Mouse (Mus musculus) testis, adult 2 months (tissue): ENCODE measurements at regions not wholly inside any gene's neighbourhood (a gene's known extent, or its start where the extent isn't known, plus 50 kb on each side); places are given as distances from the start of the nearest gene placed in this dataset.

Source experiments
- H3K27ac ChIP-seq: fragments of 200-500 bp; 2 replicates; pipeline ENCODE4 v1.5.1; 2012; ENCODE audit warnings: low read depth, low read length; ENCODE audit not compliant: control insufficient read depth, insufficient read depth
- H3K27me3 ChIP-seq: fragments of 200-500 bp; 2 replicates; pipeline ENCODE4 v1.6.1; 2012; ENCODE audit warnings: mild to moderate bottlenecking, low read length, moderate library complexity; ENCODE audit not compliant: control insufficient read depth, insufficient read depth
- H3K36me3 ChIP-seq: fragments of 200-500 bp; 2 replicates; pipeline ENCODE4 v1.6.1; 2012; ENCODE audit warnings: mild to moderate bottlenecking, low read length; ENCODE audit not compliant: control insufficient read depth, insufficient read depth
- H3K4me1 ChIP-seq: fragments of 200-500 bp; 2 replicates; pipeline ENCODE4 v1.6.1; 2012; ENCODE audit warnings: low read length; ENCODE audit not compliant: control insufficient read depth, insufficient read depth
- H3K4me3 ChIP-seq: fragments of 200-500 bp; 2 replicates; pipeline ENCODE4 v1.5.1; 2012; ENCODE audit warnings: low read depth, mild to moderate bottlenecking, low read length, moderate library complexity, mixed read lengths; ENCODE audit not compliant: control insufficient read depth
- CTCF ChIP-seq: fragments of 200-500 bp; IDR thresholded peaks from 2 replicates; pipeline ENCODE4 v1.5.1; 2012; ENCODE audit warnings: low read depth, mild to moderate bottlenecking, inconsistent platforms, low read length, moderate library complexity; ENCODE audit not compliant: control insufficient read depth, insufficient read depth, insufficient replicate concordance
- POLR2A ChIP-seq: fragments of 200-500 bp; IDR thresholded peaks from 2 replicates; pipeline ENCODE4 v1.6.1; 2012; ENCODE audit warnings: low read depth, mild to moderate bottlenecking, inconsistent platforms, low read length, moderate library complexity; ENCODE audit not compliant: control insufficient read depth

DNA sequence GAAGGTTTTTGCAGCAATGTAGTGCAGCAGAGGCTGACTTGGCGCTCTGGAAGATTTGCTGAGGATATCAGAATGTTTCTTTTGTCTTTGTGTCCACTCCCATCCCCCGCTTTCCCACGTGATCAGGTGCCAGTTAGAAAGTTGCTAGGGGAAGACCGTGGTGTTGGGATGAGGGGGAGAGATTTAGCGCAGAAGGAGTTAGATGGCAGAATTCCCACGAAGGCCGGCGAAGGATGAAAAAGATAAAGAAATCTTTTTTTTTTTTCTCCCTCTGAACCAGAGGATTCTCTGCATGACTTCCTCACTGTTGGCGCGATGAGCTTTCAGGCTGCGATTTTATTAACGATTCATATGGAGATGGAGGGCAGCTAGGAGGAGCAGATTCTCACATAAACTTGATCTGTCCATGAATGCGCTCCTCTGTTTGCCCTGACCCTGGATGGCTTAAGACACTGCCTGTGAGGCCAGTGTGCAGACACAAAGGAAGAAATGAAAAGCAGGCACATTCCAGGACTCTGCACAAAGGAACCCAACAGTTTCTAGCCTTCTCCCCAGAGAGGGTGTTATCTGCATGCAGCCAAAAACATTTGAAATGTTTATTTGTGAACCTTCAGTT is 201.5 kb downstream of the Gm11146 start:
- H3K27ac ChIP-seq: peak overlapping the region; percentile 93
- no peaks in the 10 kb centered on the region for H3K27me3 ChIP-seq
- H3K4me3 ChIP-seq: peak overlapping the region; percentile 44
- H3K36me3 ChIP-seq: no peaks in the 10 kb centered on the region
- peaks cover 8% of the 10 kb centered on the region for H3K4me1 ChIP-seq
- TF ChIP-seq POLR2A: no peak
- no peak for TF ChIP-seq CTCF

DNA sequence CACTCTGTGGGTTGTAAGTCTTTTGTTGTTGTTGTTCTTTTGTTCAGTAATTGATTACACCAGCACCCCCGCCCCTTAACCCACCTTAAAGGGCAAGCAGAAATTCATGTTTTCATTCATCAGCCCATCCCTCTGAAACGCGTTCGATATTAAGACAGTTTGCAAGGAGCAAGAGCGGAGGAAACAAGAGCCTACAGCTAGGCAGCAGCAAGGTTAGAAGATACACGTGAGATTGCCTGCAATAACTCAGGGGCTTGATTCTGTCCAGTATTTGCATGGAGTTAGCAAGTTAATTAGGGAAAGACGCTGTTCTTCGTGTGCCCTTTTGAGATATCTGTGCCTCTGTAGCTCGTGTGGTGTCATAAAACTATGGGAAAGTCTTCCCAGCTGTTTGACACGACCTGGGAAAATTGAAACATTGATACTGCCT is 202.0 kb downstream of the Gm11146 start:
- H3K4me1 ChIP-seq: peaks cover 8% of the 10 kb centered on the region
- peak overlapping the region; percentile 93 for H3K27ac ChIP-seq
- TF ChIP-seq POLR2A (no peak), CTCF (no peak)
- no peaks in the 10 kb centered on the region for H3K36me3 ChIP-seq
- no peaks in the 10 kb centered on the region for H3K27me3 ChIP-seq
- H3K4me3 ChIP-seq: peak overlapping the region; percentile 15

DNA sequence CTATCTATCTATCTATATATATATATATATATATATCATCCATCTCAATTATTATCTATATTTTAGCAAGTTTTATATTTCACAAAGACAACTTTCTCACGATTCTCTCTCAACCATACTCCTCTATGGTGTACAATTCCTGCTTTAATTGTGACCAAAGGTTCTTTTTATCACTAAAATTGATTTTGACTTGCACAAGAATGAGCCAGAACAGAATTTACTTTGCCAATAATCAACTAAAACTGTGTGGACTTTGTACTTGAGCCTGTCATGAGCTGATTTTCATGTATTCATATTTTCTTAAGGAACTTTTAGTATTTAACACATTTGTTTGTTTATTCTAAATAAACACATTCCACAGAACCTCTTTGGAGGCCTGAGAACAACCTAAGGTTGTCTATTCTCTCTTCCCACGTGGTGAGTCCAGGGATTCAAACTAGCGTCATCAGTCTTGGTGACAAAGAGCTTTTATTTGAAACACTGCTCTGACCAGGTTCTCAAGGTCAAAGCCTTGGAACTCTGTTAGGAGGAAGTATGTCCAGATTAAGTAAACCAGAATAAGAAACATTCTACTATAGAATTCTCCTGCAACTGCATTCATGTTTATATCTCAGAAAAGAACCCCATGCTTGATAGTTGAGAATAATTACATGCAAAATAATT is 207.7 kb downstream of the Gm11146 start:
- TF ChIP-seq CTCF (no peak), POLR2A (no peak)
- H3K4me3 ChIP-seq: no peak overlapping the region
- H3K27me3 ChIP-seq: no peaks in the 10 kb centered on the region
- no peaks in the 10 kb centered on the region for H3K4me1 ChIP-seq
- no peak overlapping the region for H3K27ac ChIP-seq
- H3K36me3 ChIP-seq: no peaks in the 10 kb centered on the region

DNA sequence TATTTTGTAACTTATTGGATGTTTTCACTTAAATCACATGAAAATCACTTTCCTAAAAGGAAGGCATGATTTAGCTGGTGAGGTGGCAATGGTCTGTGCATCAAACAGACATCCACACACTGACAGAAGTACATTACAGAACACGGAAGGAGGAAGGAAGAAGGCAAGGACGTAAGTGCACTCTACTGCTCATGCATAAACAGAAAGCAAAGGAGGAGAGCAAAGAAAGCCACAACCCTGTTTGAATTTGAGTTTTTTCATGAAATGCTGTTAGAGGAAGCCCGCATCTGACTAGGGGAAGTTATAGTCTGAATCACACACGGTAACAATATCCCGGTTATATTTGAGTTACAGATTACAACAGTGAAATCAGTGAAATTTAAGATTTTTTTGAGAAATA is 208.4 kb downstream of the Gm11146 start:
- H3K4me1 ChIP-seq: no peaks in the 10 kb centered on the region
- H3K36me3 ChIP-seq: no peaks in the 10 kb centered on the region
- no peaks in the 10 kb centered on the region for H3K27me3 ChIP-seq
- H3K27ac ChIP-seq: 0 out of 2 replicates have a peak overlapping the region, but pooled peaks have one; percentile 25
- H3K4me3 ChIP-seq: no peak overlapping the region
- no peak for TF ChIP-seq CTCF
- TF ChIP-seq POLR2A: no peak

DNA sequence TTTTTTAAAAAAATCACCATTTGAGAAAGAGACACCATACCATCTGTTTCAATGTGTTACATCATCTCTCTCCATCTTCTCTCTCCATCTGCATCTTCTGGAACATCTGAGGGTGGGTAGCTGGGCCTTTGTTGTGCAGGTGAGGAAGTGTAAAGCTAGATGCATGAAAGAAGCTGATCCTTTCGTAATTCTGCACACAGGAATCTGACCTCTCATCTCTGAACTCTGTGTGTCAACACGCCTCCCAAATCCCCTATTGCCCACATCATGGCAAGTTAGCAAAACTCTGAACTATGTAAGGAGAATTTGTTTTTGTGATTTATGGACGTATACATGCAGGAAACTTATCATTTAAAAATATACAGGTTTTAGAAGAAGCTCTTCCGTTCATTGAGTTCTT is 209.7 kb downstream of the Gm11146 start:
- H3K27ac ChIP-seq: no peak overlapping the region
- no peaks in the 10 kb centered on the region for H3K4me1 ChIP-seq
- no peaks in the 10 kb centered on the region for H3K36me3 ChIP-seq
- H3K4me3 ChIP-seq: no peak overlapping the region
- TF ChIP-seq POLR2A (no peak), CTCF (no peak)
- no peaks in the 10 kb centered on the region for H3K27me3 ChIP-seq

DNA sequence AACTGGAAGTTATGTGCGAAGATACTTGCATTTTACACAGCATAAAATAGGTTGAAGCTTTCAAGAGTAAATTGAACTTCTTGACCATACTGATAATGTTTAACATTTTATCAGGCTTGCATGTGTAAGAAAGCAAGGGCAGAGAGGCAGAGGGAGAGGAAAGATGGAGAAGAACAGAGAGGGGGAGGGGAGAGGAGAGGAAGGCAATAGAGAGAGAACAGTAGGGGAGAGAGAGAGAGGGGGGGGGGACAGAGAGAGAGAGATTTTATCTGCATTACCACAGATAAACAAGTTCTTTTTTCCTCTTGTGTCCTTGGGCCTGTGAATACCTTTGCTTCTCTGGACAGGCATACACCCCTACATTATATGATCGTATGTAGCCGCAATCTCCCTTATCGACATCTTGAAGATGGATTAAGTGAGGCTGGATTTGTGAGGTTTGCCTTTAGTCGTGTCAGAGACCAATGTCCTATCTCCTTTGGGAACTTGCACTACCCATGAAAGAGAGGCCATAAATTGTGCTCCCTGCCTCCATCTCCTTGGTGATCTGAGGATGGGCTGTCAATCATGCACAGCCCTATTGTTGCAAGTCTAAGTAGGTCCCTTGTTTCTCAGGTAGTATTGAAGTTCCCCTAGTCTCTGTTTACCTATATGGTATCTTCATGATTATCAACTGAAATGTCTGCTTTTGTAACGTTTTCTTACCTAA is 217.7 kb downstream of the Gm11146 start:
- Histone ChIP-seq H3K36me3 (no peaks in the 10 kb centered on the region), H3K27me3 (no peaks in the 10 kb centered on the region), H3K27ac (no peak overlapping the region), H3K4me1 (no peaks in the 10 kb centered on the region), H3K4me3 (no peak overlapping the region)
- TF ChIP-seq CTCF (no peak), POLR2A (no peak)

DNA sequence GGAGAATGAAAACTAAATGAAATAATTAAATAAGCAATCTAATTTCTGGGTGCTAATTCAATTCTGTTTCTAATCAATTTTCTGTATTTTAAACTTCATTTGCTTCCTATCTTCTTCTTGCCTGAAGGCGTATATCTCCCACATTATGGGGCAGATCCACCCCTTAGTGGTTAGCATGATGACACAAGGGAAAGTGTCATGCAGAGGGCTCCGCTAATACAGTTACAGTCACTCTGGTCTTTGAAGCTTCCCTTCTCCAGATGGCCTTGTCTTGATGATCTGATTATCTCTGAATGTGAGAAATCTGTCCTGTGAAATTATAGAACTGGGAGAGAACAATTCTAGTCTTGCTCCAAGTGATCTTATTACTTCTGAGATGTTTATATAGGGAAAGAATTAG is 219.1 kb downstream of the Gm11146 start:
- no peak overlapping the region for H3K27ac ChIP-seq
- no peak overlapping the region for H3K4me3 ChIP-seq
- no peaks in the 10 kb centered on the region for H3K4me1 ChIP-seq
- no peaks in the 10 kb centered on the region for H3K36me3 ChIP-seq
- TF ChIP-seq POLR2A: no peak
- no peak for TF ChIP-seq CTCF
- H3K27me3 ChIP-seq: no peaks in the 10 kb centered on the region

DNA sequence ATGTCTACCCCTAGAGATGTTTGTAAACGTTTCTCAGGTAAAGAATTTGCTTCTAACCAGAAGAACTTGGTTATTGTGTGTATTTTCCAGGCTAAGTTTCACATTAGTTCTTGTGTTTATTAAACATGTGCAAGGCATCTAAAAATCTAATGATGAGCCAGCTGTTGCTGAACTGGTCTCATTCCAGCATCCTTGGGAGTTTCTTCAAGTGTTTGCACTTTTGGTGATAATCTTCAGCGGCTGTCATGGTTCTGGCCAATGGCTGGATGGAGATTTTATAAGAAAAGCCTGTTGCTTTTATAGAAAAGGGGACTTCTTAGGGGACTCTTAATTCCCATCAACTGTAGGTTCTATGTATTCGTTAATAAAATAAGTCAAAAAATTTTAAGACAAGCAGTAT is 229.1 kb downstream of the Gm11146 start:
- TF ChIP-seq CTCF (no peak), POLR2A (no peak)
- H3K27me3 ChIP-seq: no peaks in the 10 kb centered on the region
- H3K36me3 ChIP-seq: no peaks in the 10 kb centered on the region
- H3K4me3 ChIP-seq: no peak overlapping the region
- no peak overlapping the region for H3K27ac ChIP-seq
- H3K4me1 ChIP-seq: no peaks in the 10 kb centered on the region
